Mouse (Mus musculus) left cerebral cortex, adult 9 months (tissue): ENCODE data around the gene Clcnka.

Source experiments
- DNase-seq, 2 experiments: peaks; one replicate each; pipeline ENCODE4 v3.0.0; 2022; ENCODE audit warnings: low spot score in 2 of 2

Gene Clcnka

DNA sequence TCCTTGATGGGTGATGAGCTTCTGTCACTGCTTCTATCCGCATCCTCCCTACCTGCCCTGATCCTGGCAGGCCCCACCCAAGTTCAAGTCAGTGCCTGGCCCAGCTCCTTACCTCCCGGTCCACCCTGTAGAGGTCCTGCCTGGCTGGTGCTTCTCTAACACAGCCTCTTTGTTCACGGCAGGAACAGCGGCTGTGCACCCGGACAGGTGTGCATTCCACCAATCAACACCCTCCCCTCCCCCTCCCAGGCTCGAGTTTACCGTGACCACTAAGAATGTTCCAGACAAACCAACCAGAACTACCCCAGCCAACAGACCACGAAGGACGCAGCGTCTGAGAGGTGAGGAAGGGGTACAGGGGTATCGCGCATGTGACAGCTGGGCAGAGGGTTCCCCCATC lies at the start of gene Clcnka:
Gene Clcnka (minus strand): TSS at position 180 of the 400 bp plus-strand sequence.
- DNase-seq: no peak

DNA sequence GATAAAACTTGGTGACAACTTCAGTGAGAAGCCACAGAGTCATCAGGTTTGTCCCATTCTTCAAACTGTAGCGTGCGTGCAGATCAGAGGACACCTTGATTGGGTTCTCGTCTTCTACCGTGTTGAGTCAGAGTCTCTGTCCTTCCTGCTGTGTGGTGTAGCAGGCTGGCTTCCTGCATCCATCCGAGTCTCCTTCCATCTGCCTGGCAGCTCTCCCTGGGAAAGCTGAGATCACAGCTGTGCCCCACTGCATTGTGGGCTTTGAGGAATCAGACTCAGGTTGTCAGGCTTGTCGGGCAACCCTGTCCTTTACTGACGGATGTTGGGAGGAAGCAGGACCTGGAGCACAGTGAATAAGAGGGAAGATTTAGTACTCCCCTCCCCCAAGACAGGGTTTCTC lies 47.7 kb upstream of the Clcnka start:
- no peak for DNase-seq

DNA sequence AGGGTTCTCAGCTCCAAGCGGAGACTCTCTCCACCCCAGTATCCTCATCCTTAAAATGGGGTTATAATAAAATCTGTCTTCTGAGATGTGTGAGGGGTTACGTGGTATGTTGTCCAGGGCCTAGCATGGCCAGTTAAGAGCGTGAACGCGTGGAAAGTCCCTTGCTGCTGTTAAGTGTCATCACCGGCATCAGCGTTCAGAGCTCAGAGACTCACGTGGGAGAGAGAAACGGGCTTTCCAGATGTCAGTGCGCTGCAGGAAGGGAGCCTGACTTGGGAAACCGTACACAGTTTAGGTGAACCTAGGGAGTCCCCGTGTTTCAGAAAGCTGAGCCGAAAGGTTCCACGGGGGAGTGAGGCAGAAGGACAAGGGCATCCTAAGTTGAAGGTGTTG lies 46.8 kb upstream of the Clcnka start:
- no peak for DNase-seq

DNA sequence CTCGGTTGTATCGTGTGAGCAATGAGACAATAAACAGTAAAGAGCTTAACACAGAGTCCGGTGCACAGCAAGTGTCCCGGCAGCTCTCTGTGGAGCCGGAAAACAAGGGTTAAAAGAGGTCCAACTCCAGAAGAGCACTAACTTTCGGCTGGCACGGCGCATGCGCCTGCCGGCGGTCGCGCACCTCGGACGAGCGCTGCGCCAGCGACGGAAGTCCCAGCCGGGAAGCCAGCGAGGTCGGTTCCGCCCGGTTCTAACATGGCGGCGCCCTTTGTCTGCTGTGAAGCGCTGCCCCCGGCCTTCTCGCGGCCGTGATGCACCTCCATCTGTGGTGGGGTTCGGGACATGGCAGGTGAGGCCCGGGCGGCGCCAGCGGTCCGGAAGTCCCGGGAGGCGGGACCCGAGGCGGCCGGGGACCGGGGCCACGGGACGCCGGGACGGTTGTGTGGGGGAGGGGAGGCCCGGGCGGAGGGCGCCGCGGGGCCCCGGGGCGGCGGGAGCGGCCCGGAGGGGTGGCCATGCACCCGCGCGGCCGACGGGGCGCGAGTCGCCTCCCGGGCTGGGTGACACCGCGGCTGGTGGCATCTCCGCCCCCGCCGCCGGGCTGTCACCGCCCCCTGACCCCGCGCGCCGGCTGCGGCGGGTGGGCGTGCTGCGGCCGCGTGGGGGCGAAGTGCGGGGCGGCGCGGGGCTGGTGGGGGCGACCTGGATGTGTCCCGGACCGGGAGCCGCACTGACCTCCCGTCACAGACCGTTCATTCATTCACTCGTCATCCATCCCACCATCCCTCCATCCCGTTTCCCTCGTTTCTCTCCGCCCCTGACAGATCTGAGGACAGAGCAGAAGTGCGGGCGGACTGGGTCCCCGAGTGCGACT lies 46.2 kb upstream of the Clcnka start, which contains the start of gene Zbtb17:
Gene Zbtb17 (plus strand): TSS at position 204 of the 877 bp plus-strand sequence.
- peak; percentile 63 to 81 for DNase-seq

DNA sequence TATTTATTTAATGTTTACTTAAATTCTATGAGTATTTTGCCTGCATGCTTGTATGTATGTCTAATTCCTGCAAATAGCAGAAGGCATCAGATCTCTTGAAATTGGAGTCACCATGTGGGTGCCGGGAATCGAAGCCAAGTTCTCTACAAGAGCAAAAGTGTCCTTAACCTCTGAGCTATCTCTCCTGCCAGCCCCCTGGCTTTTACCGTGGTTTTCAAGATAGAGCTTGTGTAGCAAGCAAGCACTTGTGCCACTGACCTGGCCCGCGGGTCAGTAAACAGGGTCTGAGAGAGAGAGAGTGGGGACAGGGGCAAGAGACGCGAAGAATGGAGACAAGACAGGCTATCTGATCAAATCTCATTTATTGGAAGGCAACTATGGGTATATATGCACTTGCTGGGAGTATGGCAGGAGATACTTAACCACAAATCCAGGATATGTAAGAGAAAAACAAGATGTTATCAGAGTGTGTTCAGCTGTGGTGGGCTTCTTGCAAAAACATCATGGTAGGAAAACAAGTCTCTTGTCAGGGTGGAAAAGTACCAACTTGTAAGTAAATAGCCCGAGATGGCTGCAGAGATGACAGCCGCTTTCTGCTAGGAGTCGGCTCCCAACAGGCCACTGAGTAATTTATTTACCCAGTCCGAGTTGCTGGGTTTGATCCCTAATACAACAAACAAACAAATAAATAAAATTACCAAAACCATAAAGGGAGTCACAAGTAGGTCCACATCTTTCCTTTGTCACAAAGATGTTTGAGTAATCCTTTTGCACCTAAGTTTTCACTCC lies 45.3 kb upstream of the Clcnka start:
- DNase-seq: no peak

DNA sequence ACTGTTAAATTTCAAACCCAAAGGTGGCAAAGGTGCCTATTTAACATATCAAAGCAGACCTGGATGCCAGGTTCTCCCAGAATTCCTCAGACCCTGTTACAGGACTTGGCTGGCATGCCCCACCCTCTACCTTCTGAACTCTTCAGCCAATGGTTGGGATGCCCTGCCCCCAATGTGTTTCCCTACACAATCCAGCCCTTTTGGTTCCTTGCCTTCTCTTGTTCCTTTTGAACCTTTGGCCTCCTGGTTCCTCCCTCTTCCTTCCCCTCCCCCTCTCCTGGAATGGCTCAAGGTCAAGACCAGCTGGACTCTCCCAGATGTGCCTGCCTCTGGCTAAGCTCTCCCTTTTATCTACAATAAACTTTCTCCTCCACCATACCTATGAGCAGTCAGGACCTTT lies 42.4 kb upstream of the Clcnka start:
- DNase-seq: no peak

DNA sequence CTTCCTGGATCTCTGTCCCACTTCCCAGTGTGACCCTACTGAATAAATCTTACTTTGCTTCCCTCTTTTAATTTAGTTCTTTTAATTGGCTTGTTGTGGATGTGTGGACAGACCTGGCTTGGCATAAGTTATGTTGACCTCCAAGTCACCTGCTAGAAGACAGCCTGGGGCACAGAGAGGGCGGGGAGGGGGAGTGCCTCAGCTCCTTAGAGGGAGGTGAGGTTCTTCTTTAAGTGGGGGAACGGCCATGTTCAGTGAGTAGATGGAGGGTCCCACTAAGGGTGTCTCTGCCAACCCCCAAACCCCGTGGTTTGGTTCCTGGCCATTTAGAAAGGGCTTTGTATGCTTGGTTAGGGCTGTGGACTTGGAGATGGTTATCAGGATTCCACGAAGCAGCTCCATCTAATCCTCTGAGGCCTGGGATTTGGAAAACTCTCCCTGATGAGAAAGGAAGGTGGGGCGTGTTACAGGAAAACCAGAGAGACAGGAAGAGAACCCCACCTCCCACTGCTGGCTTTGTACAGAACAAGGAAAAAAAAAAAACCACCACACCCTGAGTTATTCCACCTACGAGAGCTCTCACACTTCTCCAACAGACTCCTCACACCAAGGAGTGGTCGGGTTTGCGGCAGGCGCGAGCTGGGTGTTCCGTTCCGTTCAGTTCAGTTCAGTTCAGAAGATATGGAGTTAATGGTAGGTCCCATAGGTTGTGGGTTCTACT lies 40.7 kb upstream of the Clcnka start:
- no peak for DNase-seq

DNA sequence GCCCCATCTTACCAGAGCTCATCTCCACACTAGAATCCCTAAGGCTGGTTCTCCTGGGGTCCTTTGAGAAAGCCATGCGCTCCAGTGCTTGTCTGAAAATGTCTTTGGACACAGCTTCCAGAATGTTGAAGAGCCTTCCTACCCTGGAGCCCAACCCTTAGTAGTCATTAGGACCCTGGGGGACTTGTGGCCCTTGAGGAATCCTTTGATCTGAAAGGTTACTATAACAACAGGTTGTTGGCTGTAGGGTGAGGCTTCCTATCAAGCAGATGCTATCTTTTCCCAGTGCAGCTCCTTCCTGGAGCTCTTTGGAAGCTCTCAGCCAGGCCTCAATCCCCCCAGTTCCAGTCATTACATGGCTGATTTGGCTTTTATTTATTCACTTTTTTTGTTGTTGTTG lies 37.5 kb upstream of the Clcnka start, which contains the start of gene Srarp:
Gene Srarp (minus strand): TSS at position 132 of the 400 bp plus-strand sequence.
- no peak for DNase-seq

DNA sequence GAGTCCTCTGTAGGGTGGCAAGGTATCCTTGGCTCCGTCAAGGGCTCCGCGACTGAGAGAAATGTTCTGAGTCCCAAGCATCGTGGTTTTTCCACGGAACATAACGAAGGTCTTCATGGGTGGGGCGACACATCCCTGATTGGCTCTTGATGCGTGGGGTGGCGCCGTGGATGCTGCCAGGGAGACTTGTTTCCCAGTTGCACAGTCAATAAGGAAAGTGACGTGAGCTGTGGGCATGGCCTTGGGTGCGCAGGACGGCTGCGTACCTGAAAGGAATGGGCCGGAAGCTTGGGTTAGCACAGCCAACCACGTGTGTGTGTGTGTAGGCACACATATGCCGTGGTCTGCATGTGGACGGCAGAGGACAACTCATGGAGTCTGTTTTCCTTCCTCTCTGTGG lies 34.7 kb upstream of the Clcnka start:
- DNase-seq: no peak

DNA sequence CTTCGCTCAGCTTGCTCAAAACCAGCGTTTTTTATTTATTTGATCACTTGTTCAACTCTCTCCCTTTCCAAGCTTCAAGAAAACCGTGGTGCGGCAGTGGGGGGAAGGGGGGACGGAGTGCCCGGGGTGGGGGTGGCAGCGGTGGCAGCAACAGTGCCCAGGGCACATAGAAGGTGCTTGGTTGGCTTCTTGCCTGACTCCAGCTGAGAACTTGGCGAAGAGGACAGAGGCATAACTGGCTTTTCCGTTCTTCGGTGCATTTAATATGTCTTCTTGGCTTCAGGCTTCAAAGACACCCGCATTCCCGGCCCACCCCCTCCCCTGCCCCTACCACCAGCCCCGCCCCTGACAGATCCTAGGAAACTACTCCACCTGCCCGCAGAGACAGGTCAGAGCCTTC lies 34.1 kb upstream of the Clcnka start:
- no peak for DNase-seq

DNA sequence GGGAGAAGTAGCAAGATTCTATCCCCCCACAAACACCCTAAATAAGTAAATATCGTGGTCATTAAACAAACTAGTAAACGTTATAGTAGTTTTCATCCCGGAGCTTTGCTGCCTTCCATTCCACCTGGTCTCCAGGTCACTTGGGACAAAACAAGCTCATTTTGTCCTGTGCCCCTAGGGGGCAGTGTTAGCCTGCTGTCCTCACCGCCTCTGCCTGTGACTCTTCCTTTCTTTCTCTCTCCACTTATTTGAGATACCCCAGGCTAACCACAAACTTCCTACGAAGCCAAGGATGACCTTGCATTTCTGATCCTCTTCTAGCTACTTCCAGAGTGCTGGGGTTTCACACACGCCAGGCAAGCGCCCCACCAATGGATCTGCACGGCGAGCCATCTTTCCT lies 32.5 kb upstream of the Clcnka start:
- DNase-seq: peak in 1 of 2 experiments; percentile 73

DNA sequence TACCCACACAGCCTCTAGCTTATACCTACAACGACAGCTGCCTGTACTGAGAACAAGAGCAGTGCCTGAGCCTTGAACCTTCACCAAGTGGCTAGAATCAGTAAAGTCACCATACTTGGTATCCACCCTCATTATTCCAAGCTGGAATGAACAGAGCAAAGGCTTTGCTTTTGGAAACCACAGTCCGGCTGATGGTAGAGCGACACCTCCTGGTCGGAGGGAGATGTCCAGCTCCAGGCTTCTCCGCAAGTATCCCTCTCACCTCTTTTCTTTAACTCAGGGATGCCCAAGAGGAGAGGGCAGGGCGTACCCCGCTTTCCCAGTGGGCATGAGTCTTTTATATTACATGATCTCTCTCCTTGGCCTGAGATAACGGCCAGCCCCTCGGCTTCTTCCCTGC lies 31.3 kb upstream of the Clcnka start:
- no peak for DNase-seq

DNA sequence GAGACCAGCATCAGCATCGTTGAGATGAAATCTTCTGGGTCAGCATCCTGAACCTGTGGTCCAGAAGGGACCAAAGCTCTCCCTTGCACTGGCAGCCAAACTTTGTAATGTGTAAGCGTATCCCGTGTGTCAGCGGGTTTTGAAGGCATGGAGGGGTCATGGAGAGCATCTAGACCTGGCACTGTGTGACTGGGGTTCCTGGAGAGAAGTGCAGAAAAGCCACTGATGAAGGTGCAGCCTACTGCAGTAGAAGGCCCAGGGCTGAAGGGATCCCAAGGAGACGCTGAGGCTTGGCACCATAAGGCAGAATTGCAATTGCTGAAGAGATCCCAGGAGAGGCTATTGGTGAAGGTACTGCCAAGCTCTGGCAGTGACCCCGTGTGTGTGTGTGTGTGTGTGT lies 30.9 kb upstream of the Clcnka start:
- no peak for DNase-seq

DNA sequence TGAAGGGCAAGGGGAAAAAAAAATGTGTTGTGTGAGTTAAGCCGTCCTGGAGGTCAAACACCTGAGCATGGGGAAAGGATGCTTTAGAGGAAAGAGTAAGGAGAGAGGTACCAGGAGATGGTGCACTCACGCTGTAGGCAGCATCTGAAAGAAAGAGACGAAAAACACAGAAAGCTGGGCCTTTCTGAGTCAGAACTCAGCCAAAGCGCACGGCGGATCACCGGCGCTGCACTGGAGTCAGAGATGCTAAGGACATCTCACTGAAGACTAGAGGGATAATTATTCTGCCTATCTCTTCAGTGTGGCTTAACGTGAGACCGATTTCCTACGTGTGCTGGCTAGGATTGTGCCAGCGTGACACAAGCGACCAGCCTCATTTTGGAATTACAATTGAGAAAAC lies 29.4 kb upstream of the Clcnka start:
- DNase-seq: no peak

DNA sequence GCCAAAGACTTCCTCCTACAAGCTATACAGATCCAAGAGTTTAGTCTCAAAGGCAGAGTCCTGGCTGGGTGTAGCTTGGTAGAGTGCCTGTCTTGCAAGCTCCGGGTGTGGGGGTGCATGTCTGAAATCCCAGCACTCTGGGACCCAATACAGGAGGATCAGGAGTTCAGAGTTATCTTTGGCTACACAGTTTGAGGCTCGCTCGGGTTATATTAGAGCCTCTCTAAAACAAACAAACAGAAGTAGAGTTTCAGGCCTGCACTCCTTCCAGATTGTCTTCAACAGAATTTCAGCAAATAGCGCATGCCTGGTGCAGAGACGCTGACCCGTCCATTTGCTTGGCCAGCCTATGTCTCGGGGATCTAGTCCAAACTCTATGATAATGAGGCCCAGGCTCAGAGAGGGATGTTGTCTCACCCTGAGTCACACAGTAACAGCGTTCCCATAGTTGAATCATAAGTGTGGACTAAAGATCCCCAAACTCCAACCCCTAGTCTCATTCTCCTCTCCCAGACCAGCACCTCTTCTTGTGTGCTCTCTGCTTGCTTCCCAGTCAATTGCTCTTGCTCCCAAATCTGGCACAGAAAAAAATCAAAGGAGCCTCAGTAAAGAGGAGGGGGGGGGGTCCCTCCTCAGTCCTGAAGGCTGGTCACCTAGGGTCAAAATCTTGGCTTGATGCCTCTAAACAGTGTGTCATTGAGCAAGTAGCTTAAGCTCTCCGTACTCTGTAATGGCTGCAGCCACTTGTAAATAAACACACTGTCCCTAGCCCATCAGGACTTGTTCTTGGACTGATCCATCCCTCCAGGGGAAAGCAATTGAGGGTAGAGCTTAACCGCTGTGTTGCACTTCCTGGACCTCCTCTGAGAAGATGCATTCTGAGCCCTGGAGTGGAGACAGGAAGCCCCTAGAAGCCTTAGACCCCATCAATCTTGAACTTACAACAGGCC lies 28.5 kb upstream of the Clcnka start:
- no peak for DNase-seq

DNA sequence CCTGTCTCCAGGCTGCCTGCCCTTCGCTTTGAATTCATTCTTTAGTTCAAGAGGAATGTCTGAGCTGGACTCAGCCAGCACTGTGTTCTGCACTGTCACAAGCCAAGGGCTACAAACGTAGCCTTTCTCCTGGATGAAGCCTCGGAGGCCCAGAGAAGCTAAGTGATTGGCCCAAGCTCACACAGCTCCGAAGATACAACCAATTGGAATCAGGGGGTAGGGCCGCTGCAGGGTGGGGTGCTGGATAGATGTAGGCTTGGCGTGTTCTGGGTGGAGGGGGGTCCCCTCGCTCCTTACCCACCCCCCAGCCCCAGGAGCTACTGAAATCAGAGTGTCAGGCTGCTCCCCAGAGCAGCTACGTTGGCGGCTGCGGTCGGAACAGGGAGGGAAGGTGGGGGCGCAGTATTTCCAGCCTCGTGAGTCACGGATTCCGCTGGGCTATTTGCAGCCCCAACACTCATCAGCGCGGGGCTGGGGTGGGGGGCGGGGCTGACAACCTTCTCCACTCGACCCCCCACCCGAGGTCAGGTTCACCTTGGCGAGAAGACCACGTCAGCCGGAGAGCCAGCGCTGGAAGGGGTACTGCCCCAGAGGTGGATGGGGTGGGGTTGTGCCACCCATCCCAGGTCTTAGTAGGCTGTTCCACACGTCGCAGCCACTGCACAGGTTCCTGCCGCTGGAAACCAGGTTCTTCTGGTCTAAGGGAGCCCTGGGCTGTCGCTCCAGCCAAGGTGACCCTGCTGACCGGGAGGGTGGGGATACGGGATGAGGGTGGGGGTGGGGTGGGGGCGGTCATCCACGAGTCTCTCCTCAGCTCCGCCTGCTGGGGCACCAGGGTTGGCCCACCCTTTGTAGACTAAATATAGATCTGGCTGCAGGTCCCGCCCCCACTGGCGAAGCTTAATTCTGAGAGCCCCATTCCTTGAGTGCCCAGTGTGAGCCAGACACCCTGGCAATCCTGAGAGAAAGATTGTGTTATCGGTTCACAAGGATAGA lies 27.3 kb upstream of the Clcnka start:
- DNase-seq: peak; percentile 64 to 76

DNA sequence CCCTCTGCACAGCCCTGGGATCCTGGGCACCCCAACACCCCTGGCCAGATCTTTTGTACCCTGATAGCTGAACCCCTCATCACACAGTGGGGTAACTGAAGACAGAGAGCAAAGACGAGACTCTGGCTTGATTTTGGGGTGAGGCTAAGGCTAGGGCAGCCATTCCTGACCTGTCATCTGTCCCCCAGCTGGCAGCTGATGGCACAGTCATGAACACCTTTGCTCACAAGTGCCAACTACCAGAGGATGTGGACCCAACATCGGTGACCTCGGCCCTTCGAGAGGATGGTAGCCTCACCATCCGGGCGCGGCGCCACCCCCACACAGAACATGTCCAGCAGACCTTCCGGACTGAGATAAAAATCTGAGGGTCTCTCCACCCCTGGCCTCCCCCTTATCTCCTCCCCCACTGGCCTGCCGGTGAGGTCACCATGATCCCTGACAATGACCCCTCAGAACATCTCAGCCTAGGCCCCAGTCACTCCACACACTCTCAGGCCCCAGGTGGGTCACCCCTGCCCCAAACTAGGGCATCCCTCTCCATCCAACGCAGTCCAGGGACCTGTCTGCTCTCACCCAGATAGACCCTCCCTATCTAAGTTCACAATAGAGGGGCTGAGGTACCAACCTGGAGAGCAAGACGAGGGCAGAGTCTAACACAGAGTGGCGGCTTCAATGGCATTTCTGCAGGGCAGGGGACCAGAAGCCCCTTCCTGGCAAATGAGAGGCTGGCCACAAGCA lies 25.3 kb upstream of the Clcnka start:
- DNase-seq: no peak

DNA sequence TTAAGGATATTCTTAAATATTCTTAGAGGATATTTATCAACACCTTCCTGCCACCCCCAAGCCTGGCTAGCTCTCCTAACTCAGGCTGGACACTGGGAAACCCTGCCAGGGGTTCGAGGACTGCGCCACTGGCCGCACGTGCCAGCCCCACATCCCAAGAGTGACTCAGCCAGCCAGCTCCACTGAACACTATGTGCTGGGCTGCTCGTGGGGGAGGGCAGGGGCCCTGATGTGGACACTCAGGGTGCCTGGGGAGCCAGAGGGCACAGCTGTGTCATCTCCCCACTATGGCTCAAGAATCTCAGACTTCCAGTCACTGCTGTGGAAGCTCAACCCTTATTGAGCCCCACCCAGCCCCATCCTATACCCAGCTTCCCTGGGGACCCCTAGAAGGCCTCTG lies 24.8 kb upstream of the Clcnka start:
- DNase-seq: no peak

DNA sequence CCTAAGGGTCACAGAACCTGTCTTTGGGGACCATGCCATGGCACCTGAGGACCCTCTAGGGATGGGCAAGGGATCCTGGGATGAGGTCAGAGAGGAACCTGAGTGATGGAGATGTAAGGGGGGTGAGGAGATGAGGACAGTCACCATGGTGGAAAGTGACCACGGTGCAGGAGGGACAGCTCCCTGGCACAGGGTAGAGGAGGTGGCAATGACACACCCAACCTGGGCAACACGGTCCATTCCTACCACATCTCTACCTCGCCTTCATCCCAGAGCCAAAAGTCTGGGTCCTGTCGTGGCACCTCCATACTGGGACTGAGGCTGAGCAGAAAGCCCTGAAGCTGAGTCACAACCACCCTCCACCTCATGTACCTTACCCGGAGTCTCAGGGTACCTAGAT lies 24.3 kb upstream of the Clcnka start:
- DNase-seq: no peak
